Mouse (Mus musculus) embryonic fibroblast, embryonic 13.5 days (primary cell): Measurements from ENCODE around the gene Trpv2.

Experiments used
- CTCF ChIP-seq: IDR thresholded peaks from 2 replicates; pipeline ENCODE4 v1.5.1; 2011; ENCODE audit warnings: mild to moderate bottlenecking, control low read depth, low read length, moderate library complexity, borderline replicate concordance; ENCODE audit not compliant: insufficient read depth
- POLR2A ChIP-seq: IDR thresholded peaks from 2 replicates; pipeline ENCODE4 v1.6.1; 2011; ENCODE audit warnings: low read depth, mild to moderate bottlenecking, control low read depth, low read length, moderate library complexity

- TF ChIP-seq CTCF (no peak), POLR2A (no peak)
These were observed 48.6 kb downstream of the Trpv2 start for GRCm38 (mm10) chr11:62622850-62623249.
